Mouse (Mus musculus) kidney, postnatal 4 days (tissue): ENCODE data around the gene Cdk2ap2.
A peak's percentile ranks its signal among the peaks of the same experiment; 100 is the strongest.
"Not testable (repeated sequence)": the region's sequence is repeated elsewhere in the genome, so short reads cannot be mapped to it uniquely, and the experiment has no call there.

Source experiments
- DNase-seq, 2 experiments: peaks; one replicate each; pipeline ENCODE4 v3.0.0; 2021; ENCODE audit warnings: mixed read lengths in 2 of 2

The Cdk2ap2 gene

DNA sequence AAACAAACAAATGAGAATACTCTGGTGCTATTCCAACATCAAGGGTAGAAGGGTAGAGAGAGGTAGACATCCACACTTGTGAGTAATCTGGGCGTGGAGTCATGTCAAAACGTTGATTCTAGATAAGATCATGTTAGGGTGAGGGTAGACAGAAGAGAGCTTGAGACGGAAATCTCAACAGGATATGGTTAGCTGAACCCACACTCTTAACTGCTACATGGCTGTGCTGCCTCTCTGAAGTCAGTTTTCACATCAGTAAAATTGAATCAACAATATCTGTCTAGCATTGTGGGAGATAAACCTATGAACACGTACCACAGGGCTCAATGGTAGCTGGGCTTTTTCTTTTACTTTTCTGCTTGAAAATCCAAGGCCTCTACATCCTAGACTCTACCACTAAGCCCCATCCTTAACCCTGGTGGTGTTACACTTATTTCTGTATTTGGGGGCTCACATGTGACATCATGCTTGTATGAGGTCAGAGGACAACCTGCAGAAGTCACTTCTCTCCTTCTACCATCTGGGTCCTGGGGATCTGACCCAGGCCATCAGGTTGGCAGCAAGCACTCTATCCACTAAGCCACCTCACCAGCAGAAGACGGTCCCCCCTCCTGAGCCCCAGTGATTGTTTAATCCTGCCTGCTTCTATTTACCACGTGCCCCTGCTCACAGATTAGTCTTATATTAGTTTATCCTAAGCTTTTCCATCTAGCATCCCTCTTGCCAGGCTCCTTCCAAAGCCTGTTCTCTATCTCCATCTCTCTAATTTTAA, 22.9 kb downstream of the Cdk2ap2 start:
- no peak for DNase-seq

GRCm38 (mm10) chr19:4120496-4120895, 23.5 kb downstream of the Cdk2ap2 start:
- DNase-seq: no peak

DNA sequence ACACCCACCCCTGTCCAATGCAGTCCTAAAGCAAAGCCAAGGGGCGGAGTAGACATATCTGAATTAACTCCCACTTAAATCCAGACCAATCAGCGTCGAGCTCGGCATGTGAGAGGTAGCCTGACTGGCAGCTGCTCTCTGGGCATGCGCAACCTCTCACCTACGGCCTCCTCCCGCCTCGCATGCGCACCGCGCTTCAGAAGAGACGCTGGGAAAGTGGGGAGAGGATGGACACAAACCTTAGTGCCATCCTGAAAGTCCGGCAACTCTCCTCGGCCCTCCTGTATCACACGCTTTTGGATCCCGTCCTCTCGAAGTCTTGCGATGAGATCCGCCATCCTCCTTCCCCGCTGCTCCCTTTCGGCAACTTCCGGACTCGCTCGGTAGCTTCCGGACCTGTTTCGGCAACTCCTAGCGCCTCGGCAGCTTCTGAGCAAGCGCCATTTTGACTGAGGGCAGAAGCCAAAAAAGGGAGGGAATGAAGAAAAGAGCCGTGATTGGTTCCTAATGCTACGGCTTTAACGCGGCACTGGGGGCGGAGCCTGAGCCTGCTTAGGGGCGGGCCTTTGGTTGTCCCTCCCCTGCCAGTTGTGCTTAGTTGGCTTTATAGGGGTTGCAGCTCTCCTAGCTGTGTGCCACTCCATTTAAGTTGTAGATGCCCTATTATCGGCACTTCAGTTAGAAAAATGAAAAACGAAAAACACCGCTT, 24.3 kb downstream of the Cdk2ap2 start:
- peak; percentile 99 for DNase-seq

- DNase-seq: not testable (repeated sequence)
Observed at GRCm38 (mm10) chr19:4121896-4122295, 24.9 kb downstream of the Cdk2ap2 start.

DNA sequence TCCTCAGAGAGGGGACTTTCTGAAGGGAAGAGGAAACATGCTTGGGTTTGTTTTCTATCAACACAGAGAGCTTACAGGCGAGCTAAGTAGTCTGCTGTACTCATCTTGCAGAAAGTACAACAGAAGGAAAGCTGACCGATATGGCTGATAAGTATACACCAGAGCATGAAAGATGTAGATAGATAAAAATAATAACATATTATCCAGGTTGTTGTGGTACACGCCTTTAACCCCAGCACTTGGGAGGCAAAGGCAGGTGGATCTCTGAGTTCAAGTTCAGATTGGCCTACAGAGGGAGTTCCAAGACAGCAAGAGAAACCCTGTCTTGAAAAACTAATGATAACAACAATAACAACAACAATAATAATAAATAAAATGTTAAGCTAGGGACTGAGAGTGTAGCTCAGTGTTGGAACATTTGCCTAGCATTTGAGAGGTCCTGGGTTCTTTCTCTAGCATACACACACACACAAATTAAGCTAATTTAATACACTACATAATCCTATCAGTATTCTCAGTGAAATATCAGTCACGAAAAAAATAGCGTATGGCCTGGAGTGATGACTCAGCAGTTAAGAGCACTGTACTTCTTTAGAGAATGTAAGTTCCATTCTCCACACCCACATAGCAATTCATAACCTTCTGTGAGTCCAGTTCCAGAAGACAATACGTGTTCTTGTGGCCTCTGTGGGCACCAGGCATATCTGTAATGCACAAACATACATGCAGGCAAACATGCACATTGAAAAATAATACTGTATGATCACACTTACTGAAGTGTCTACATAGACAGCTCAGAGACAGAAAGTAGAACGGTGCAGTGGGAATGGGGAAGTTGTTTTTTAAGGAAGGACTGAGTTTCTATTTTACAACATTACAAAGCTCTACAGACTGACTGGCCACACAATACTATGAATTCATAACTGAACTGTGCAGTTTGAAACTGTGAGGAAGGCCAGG, 25.7 kb downstream of the Cdk2ap2 start:
- no peak for DNase-seq

- no peak for DNase-seq
Observed at GRCm38 (mm10) chr19:4124432-4124831, 27.4 kb downstream of the Cdk2ap2 start.

DNA sequence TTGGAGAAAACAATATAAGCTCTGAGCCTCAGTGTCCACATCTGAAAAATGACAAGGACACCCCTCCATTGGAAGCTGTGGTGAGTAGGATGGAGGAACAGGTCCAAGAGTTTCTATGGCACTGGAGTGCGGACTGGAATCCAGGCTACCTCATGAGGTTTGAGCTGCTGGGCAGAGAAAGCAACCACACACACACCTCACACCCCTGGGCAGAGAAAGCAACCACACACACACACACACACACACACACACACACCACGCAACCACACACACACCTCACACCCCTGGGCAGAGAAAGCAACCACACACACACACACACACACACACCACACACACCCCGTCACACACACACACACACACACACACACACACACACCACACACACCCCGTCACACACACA, 28.3 kb downstream of the Cdk2ap2 start:
- DNase-seq: not testable (repeated sequence)

GRCm38 (mm10) chr19:4125741-4126696, 29.0 kb downstream of the Cdk2ap2 start, which contains the start of gene Aip:
Gene Aip (minus strand): TSS chr19:4125858.
- peak; percentile 99 to 100 for DNase-seq

DNA sequence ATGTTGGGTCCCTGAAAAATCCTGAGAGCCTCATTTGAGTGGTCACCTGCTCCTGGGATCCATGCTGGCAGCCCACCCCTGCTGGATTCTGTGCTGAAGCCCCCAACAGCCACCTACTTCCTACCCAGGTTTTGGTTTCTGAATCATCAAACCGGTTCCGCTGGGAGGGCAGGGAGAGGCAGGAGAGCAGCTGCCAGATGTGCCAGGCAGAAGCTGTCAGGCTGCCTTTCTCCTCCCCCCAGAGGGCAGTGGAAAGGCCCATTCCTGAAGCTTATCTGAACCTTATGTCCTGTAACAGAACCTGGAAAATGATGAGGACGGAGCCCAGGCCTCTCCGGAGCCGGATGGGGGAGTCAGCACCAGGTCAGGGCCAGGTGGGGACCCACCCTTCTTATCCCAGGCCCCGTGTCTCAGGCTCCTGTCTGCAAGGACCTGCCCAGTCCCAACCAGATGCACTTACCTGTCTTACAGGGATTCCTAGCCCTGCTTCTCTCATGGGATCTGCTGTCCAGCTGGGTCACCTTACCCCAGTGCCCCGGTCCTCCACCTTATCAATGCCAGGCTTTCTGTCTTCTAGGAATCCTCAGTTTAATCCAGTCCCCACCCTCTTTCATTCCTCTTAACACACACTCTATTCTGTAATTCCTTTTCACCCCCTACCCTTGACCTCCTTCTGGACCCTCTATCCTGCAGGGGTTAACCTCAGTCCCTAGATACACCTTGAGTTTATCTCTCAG, 29.9 kb downstream of the Cdk2ap2 start:
- DNase-seq: peak; percentile 40 to 48

- no peak for DNase-seq
Observed at GRCm38 (mm10) chr19:4129462-4129861, 32.5 kb downstream of the Cdk2ap2 start.

DNA sequence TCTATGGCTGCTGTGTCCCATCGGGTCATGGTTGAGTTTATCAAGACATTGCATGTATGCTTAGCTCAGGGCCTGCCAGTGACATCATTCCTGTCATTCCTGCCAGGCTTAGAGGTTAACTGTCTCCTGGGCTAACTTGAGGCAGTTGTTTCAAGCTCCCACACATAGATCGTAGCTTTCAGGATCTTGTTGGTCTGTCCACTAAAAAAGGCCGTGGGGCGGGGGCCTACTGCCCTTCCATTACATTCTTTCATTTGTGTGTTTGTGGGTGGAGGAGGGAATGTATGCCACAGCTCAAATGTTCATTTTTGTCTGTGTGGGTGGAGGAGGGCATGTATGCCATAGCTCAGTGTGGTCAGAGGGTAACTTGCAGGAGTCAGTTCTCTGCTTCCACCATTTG, 33.1 kb downstream of the Cdk2ap2 start:
- no peak for DNase-seq

DNA sequence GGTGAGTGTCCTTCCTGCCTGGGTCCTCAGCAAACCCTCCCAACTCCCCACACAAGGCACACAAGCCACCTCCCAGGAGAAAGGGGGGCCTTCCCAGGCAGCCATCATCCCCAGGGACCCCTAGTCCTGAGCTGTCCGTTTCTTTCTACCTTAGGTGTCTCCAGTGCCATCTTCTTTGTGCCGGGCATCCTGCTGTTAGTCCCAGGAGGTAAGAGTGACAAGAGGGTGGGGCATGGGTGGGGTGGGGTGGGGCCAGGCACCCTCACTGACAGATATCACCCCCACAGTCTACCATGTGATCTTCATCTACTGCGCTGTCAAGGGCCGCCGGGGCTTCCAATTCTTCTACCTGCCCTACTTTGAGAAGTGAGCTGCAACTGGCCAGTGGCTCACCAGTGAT, 34.1 kb downstream of the Cdk2ap2 start:
- DNase-seq: no peak

- no peak for DNase-seq
Observed at GRCm38 (mm10) chr19:4131768-4132167, 34.8 kb downstream of the Cdk2ap2 start.

DNA sequence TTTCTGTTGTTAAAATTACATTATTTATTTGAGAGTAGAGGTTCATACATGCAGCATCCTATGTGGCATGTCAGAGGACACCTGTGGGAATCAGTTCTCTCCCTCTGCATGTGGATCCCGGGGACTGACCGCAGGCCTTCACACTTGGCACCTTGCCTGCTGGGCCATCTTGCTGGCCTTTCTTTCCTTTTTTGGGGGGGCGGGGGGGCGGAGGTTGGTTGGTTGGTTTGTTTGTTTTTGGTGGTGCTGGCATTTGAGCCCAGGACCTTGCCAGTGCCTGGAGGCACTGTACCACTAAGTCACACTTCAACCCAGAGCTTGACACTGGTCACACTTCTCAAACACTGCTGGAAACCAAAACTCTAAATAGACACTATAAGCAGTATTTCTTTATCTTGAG, 37.4 kb downstream of the Cdk2ap2 start:
- DNase-seq: no peak

DNA sequence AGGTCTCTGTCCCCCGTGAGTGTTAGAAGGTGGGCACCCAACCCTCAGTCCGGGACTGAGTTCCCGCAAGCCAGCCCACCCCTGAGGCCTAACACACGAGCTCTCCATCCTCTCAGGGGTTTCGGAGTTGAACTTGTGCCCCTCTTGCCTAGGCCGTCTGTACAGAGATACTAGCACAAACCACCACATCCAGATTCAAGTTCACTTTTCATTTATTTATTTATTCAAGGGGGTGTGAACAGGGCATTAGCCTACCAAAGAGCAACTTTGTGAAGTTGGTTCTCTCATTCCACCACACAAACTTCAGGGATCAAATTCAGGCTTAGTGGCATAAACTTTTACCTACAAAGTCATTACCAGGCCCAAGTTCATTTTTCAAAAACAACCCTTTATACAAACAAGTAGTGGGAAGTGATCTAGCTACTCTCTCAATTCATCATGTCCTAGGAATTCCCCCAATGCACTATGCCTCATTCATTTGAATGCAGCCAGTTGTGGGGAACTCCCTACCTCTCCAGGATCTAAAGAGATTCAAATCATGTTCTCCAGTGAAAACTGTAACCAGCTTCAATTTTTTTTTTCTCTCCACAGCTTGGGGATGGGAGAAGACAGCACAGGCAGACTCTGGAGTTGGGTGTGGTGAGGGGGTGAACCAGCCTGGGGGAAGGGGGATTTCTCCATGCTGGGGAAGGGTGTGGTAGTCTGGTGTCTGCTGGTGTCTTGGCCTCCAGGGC, 38.4 kb downstream of the Cdk2ap2 start:
- not testable (repeated sequence) for DNase-seq

- DNase-seq: not testable (repeated sequence)
Observed at GRCm38 (mm10) chr19:4135963-4136345, 39.0 kb downstream of the Cdk2ap2 start.

DNA sequence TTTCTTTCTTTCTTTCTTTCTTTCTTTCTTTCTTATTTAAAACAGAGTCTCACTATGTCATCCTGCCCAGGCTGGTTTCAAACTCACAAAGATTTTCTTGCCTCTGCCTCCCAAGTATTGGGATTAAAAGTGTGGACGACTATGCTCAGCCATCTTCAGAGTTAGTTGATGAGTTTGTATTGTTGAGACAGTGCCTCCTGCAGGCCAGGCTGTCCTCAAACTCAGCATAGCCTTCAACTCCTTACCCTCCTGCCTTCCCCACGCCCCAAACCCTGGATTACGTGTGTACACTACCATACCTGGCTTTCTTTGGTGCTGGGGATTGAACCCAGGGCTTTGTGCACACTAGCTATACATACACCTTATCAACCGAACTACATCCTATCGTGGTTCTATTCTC, 39.5 kb downstream of the Cdk2ap2 start:
- no peak for DNase-seq

GRCm38 (mm10) chr19:4137913-4138312, 40.9 kb downstream of the Cdk2ap2 start:
- no peak for DNase-seq

GRCm38 (mm10) chr19:4139446-4139845, 42.5 kb downstream of the Cdk2ap2 start, which contains the start of gene Gpr152:
Gene Gpr152 (plus strand): TSS chr19:4139787.
- no peak for DNase-seq

DNA sequence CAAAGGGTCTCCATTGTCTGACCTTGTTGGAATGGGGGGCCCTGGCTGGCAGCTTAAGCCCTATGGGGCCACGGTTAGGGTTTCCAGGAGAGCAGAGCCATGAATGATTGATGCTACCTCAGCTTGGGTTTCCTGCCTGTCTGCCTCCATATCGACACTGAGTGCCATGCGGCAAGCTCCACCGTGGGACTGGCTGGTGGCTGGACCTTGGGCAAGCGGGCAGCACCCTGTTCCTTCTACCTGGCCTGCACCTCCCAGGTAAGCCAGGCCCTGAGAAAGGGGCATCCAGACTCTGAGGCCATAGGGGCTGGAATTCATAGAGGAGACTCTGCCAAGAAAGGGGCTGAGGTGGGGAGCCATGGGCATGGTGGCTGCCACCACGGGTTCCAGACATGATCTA, 43.2 kb downstream of the Cdk2ap2 start:
- no peak for DNase-seq
